Mouse (Mus musculus): ENCODE measurements around the gene Smyd3.

DNA sequence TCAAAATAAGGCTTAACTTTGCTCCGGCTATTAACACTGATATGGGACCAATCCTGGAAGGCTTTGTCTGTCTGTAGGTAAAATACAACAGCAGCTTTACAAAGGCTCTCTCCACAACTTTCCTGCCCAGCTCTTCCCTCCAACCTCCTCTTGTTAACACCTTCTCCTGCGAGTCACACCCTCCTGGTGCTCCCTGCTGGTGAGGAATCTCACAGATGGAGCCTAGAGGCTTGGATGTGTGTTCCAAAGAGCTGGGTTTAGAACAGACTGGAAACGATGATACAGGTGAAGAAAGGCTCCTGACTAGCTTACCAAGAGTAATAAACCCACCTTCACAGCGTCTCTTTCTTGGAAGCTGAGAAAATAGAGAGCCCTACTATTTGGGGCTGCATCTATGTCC is 588.3 kb downstream of the Smyd3 start:
- no peak for TF ChIP-seq CTCF (IDR thresholded peaks at IDR 0.05; ENCODE audit: insufficient read depth, low read depth, low read length)
- no peak for TF ChIP-seq POLR2A (IDR thresholded peaks at IDR 0.05; ENCODE audit: insufficient read depth, low read depth, low read length)

Measured in olfactory bulb, adult 2 months (tissue).